Mouse (Mus musculus): ENCODE data around the gene B230104I21Rik. TPM values are rescaled to one million over a fixed set of nuclear protein-coding genes. Genes with fewer than 3 reads are reported as not detected.

B230104I21Rik gene
- polyA plus RNA-seq, 1 experiment from 2014 or later: not detected

DNA sequence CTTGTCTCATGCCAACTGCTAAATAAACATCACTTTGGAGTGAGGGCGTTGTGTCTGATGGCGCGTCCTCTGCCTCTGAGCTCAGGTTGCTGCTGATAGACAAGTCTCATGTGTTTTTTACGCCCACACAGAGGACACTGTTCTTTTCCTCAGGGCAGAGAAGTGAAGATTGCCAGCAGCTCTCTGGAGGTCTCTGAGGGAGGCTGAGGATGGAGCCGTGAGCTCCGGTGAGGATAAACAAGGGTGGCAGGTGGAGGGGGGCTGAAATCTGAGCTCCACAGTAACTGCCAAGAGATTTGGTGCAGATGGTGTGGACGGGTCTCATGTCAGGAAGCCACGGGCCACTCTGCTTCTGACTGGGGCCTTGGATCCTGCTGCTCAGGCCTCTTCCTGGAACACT is 50.9 kb downstream of the B230104I21Rik start:
- Histone ChIP-seq H3K4me2 (ENCODE audit: low read depth, low read length) (no peak overlapping the region), H3K27ac (ENCODE audit: low read depth) (no peak overlapping the region), H3K36me3 (replicated peaks; ENCODE audit: insufficient read depth, low read length) (no peaks in the 10 kb centered on the region), H3K9ac (replicated peaks) (no peak overlapping the region), H3K4me1 (ENCODE audit: insufficient read depth) (no peaks in the 10 kb centered on the region), H3K9me3 (ENCODE audit: low read length) (no peaks in the 10 kb centered on the region), H3K4me3 (ENCODE audit: low read depth, low read length) (no peak overlapping the region), H3K27me3 (ENCODE audit: insufficient read depth, low read length) (no peaks in the 10 kb centered on the region)
- 63% methylated on average over 8 of the region's 8 CpGs for WGBS (ENCODE audit: insufficient replicate concordance)
- TF ChIP-seq CTCF (IDR thresholded peaks at IDR 0.05; ENCODE audit: low read depth): no peak
- TF ChIP-seq EP300 (IDR thresholded peaks at IDR 0.05; ENCODE audit: low read depth): no peak
- DNase-seq (no peak), ATAC-seq (no peak)

DNA sequence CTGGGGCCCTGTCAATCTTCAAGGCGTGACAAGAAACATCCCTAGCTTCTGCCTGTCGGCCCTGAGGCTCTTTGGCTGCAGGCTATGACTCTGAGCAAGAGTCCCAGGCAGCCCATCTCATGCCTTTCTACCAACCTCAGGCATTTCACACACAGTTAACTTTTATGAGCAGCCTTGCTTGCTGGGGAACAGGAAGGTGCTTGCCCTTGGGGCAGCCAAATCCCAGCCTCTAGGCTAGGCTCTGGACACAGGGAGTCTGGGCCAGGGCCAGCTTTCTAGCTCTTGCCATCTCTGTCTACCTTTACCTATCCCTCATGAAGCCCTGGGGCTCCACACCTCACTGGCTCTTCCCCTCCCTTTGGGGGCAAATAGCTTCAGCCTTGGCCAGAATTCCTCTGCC is 53.7 kb downstream of the B230104I21Rik start:
- no peak for DNase-seq
- H3K27me3 ChIP-seq (ENCODE audit: insufficient read depth, low read length): no peaks in the 10 kb centered on the region
- no peak overlapping the region for H3K4me3 ChIP-seq (ENCODE audit: low read depth, low read length)
- ATAC-seq: no peak
- no peaks in the 10 kb centered on the region for H3K9me3 ChIP-seq (ENCODE audit: low read length)
- H3K4me1 ChIP-seq (ENCODE audit: insufficient read depth): peaks cover 7% of the 10 kb centered on the region
- TF ChIP-seq CTCF (IDR thresholded peaks at IDR 0.05; ENCODE audit: low read depth) (no peak), EP300 (IDR thresholded peaks at IDR 0.05; ENCODE audit: low read depth) (no peak)
- H3K36me3 ChIP-seq (replicated peaks; ENCODE audit: insufficient read depth, low read length): no peaks in the 10 kb centered on the region
- H3K9ac ChIP-seq (replicated peaks): no peak overlapping the region
- no peak overlapping the region for H3K27ac ChIP-seq (ENCODE audit: low read depth)
- 73% methylated on average over 2 of the region's 2 CpGs for WGBS (ENCODE audit: insufficient replicate concordance)
- no peak overlapping the region for H3K4me2 ChIP-seq (ENCODE audit: low read depth, low read length)

DNA sequence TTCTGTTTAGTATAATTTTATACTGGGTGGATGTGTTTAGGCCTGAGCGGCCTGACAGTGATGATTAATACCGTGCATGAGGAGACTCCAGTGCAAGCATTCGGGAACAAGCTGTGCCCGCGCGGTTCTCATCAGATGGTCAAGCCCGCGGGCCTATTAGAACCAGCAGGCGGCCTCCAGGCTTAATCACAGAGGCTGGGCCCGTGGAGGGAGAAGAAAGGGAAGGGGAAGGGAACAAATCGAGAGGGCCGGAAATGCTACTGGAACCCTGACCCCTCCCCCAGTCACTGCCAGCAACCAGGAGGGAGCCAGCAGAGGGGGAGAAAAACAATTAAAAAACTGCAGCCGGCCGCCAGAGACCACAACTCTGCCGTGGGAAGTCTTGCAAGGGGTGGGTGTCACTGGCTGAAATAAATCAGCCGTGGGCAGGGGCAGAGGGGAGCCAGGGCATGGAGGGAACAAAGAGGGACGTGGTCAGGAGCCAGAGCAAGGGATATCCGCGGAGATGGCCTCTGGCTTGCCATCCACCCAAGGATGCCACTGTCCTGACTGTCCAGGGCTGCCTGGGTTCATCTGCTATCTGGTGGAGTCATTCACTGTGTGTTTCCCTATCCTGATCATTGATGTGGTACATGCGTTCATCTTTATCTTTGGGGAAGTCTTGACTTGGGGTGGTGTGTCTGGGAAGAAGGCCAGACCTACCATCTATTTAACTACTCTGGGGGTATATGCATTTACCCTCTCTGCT is 54.6 kb downstream of the B230104I21Rik start:
- H3K4me2 ChIP-seq (ENCODE audit: low read depth, low read length): no peak overlapping the region

DNA sequence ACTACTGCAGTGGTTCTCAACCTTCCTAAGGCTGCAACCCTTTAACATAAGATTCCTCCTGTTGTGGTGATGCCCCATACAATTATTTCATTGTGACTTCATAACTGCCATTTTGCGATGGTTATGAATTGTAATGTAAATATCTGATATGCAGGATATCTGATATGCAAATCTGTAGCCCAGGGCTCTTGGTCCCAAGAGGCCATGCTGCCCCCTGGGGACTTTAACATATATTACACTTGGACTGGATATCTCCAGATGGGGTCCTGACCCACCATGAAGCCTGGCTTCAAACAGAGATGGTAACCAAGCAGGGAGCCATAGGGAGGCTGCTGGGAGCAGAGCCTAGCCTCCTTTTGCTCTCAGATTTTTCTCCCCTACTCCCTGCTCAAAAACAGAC is 56.7 kb downstream of the B230104I21Rik start:
- H3K4me2 ChIP-seq (ENCODE audit: low read depth, low read length): no peak overlapping the region
- 62% methylated on average over 1 of the region's 1 CpGs for WGBS (ENCODE audit: insufficient replicate concordance)
- H3K9me3 ChIP-seq (ENCODE audit: low read length): no peaks in the 10 kb centered on the region
- TF ChIP-seq CTCF (IDR thresholded peaks at IDR 0.05; ENCODE audit: low read depth): peak; percentile 28; the same call in 1 of the 2 replicates
- TF ChIP-seq EP300 (IDR thresholded peaks at IDR 0.05; ENCODE audit: low read depth): no peak
- ATAC-seq (no peak), DNase-seq (no peak)
- no peak overlapping the region for H3K27ac ChIP-seq (ENCODE audit: low read depth)
- no peak overlapping the region for H3K4me3 ChIP-seq (ENCODE audit: low read depth, low read length)
- H3K9ac ChIP-seq (replicated peaks): no peak overlapping the region
- no peaks in the 10 kb centered on the region for H3K36me3 ChIP-seq (replicated peaks; ENCODE audit: insufficient read depth, low read length)
- no peaks in the 10 kb centered on the region for H3K27me3 ChIP-seq (ENCODE audit: insufficient read depth, low read length)
- H3K4me1 ChIP-seq (ENCODE audit: insufficient read depth): peaks cover 7% of the 10 kb centered on the region

More for the DNA sequence above, 54.6 kb downstream of the B230104I21Rik start:
- Histone ChIP-seq H3K27me3 (ENCODE audit: insufficient read depth, low read length) (no peaks in the 10 kb centered on the region), H3K9ac (replicated peaks) (no peak overlapping the region), H3K9me3 (ENCODE audit: low read length) (no peaks in the 10 kb centered on the region), H3K27ac (ENCODE audit: low read depth) (no peak overlapping the region), H3K36me3 (replicated peaks; ENCODE audit: insufficient read depth, low read length) (no peaks in the 10 kb centered on the region), H3K4me1 (ENCODE audit: insufficient read depth) (peaks cover 7% of the 10 kb centered on the region), H3K4me3 (ENCODE audit: low read depth, low read length) (no peak overlapping the region)
- WGBS (ENCODE audit: insufficient replicate concordance): 17% methylated on average over 20 of the region's 20 CpGs
- ATAC-seq (no peak), DNase-seq (no peak)
- TF ChIP-seq CTCF (IDR thresholded peaks at IDR 0.05; ENCODE audit: low read depth) (no peak), EP300 (IDR thresholded peaks at IDR 0.05; ENCODE audit: low read depth) (no peak)

DNA sequence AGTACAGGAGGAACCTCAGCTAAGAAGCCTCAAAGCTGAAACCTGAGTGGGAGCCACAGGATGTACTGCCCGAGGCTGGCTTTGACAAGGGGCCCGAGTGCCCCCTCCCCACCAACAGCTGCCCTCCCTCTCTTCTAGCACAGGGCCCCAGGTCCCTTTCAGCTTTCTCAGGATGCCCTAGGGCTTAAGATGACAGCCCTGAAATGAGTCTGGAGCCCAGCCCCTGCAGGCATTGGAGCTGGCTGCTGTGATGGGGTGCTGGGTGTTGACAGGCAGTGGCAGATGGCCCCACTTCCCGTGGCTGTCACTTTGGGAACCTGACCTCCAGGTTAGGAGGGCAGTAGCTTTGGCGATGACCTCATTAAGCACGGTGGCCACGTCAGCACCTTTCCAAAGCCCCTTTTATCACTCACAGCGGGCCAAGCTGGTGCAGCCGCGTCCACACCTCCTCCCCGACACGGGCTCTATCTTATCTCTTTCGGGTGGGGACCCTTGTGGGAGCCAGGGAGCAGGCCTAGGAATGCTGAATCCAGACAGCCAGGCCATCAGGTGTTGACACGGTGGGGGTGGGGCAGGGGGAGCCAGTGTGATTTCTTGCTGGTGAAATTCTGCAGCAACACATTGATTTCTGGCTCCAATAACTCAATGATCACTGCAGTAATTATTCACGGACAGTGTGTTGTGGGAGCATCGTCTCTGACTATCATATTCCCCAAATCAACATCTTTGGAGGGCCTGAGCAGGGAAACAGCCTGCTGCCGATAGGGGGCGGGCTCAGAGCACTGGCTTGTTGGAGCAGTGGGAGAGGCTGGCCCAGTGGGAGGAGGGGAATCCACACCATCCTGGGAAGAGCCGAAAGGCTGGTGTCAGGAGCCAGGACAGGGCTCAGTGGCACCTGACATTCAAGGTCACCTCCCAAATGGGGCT is 57.5 kb downstream of the B230104I21Rik start:
- Histone ChIP-seq H3K27me3 (ENCODE audit: insufficient read depth, low read length) (no peaks in the 10 kb centered on the region), H3K4me3 (ENCODE audit: low read depth, low read length) (no peak overlapping the region), H3K4me1 (ENCODE audit: insufficient read depth) (peaks cover 7% of the 10 kb centered on the region), H3K4me2 (ENCODE audit: low read depth, low read length) (no peak overlapping the region), H3K9ac (replicated peaks) (no peak overlapping the region), H3K36me3 (replicated peaks; ENCODE audit: insufficient read depth, low read length) (no peaks in the 10 kb centered on the region), H3K9me3 (ENCODE audit: low read length) (no peaks in the 10 kb centered on the region), H3K27ac (ENCODE audit: low read depth) (peak overlapping the region; percentile 55)
- DNase-seq (peak; percentile 74), ATAC-seq (peak; percentile 85)
- no peak for TF ChIP-seq EP300 (IDR thresholded peaks at IDR 0.05; ENCODE audit: low read depth)
- TF ChIP-seq CTCF (IDR thresholded peaks at IDR 0.05; ENCODE audit: low read depth): peak; percentile 66
- 25% methylated on average over 18 of the region's 18 CpGs for WGBS (ENCODE audit: insufficient replicate concordance)

DNA sequence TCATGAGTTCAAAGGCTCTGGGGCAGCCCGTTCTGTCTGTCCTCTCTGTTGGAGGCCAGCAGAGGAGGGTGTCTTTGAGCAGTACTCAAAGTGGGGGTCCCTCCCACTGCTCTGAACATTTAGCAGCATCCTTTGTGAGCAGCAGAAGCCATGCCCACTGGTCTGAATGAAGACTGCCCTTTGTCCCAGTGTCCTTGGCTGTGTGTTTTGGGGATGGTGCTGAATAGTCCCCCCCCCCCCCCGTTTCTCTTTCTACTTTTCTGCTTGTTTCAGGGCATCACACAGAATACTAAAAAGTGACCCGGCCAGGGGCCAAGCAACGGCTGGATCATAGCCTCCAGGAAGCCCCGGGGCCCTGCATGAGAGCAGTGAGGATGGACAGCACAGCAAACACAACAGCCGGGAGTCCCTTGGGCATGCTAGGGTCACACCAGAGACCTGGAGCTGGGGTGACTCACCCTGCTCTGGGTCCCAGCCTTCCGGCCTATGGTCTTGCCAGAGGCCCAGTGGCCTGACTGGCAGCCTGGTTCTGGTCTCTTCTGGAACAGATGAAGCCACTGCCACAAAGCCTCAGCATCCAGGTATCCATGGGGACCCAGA is 58.3 kb downstream of the B230104I21Rik start:
- Histone ChIP-seq H3K27me3 (ENCODE audit: insufficient read depth, low read length) (no peaks in the 10 kb centered on the region), H3K4me2 (ENCODE audit: low read depth, low read length) (no peak overlapping the region), H3K4me1 (ENCODE audit: insufficient read depth) (peaks cover 7% of the 10 kb centered on the region), H3K27ac (ENCODE audit: low read depth) (peak overlapping the region; percentile 55), H3K9ac (replicated peaks) (no peak overlapping the region), H3K4me3 (ENCODE audit: low read depth, low read length) (no peak overlapping the region), H3K9me3 (ENCODE audit: low read length) (no peaks in the 10 kb centered on the region), H3K36me3 (replicated peaks; ENCODE audit: insufficient read depth, low read length) (no peaks in the 10 kb centered on the region)
- no peak for DNase-seq
- 66% methylated on average over 7 of the region's 7 CpGs for WGBS (ENCODE audit: insufficient replicate concordance)
- TF ChIP-seq CTCF (IDR thresholded peaks at IDR 0.05; ENCODE audit: low read depth) (no peak), EP300 (IDR thresholded peaks at IDR 0.05; ENCODE audit: low read depth) (no peak)
- ATAC-seq: peak; percentile 12; the same call in 1 of the 2 replicates
